Mouse (Mus musculus): ENCODE results near the gene Bloc1s4. TPM values are rescaled to one million over a fixed set of nuclear protein-coding genes. Genes with fewer than 3 reads are reported as not detected.

Gene Bloc1s4
- polyA plus RNA-seq, 1 experiment from 2014 or later, result 32.8 TPM

DNA sequence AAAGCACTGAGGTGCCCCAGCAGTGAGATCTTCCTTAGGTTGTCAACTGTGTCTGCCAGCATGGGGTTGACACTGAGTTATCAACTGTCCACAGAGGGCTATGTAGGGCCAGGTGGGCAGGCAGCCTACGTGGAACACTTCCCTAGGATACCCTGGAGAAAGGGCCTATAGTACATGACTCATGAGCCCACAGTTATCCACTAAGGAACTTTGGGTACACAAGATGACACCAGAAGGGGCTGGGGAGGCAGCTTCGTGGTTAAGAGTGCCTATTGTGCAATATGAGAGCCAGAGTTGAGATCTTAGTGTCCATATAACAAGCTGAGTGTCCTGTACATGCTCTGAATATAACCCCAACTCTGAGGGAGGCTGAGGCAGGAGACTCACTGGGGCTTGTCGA, 21.2 kb upstream of the Bloc1s4 start:
- H3K4me1 ChIP-seq, result peaks cover 14% of the 10 kb centered on the region
- H3K27ac ChIP-seq, result no peak overlapping the region
- H3K9ac ChIP-seq, result no peak overlapping the region
- H3K9me3 ChIP-seq, result no peaks in the 10 kb centered on the region
- H3K36me3 ChIP-seq, result no peaks in the 10 kb centered on the region
- no peak overlapping the region for H3K4me3 ChIP-seq
- WGBS, result 71% methylated on average over 3 of the region's 3 CpGs
- ATAC-seq (ENCODE audit: low FRiP score, low read depth), result no peak
- H3K27me3 ChIP-seq (replicated peaks), result no peaks in the 10 kb centered on the region
- H3K4me2 ChIP-seq (replicated peaks), result no peak overlapping the region

GRCm38 (mm10) chr5:36766958-36767703, 18.7 kb upstream of the Bloc1s4 start:
- ATAC-seq (ENCODE audit: low FRiP score, low read depth), result peak; percentile 95
- H3K4me1 ChIP-seq, result peaks cover 18% of the 10 kb centered on the region
- H3K27ac ChIP-seq, result no peak overlapping the region
- 24% methylated on average over 10 of the region's 10 CpGs for WGBS
- H3K4me2 ChIP-seq (replicated peaks), result peak overlapping the region; percentile 26
- H3K9me3 ChIP-seq, result no peaks in the 10 kb centered on the region
- H3K4me3 ChIP-seq, result no peak overlapping the region
- 0 out of 2 replicates have a peak overlapping the region, but pooled peaks have one; percentile 5 for H3K9ac ChIP-seq
- no peaks in the 10 kb centered on the region for H3K36me3 ChIP-seq
- H3K27me3 ChIP-seq (replicated peaks), result no peaks in the 10 kb centered on the region

GRCm38 (mm10) chr5:36759848-36760247, 11.4 kb upstream of the Bloc1s4 start:
- no peaks in the 10 kb centered on the region for H3K27me3 ChIP-seq (replicated peaks)
- no peak overlapping the region for H3K9ac ChIP-seq
- no peak overlapping the region for H3K4me2 ChIP-seq (replicated peaks)
- WGBS, result 81% methylated on average over 4 of the region's 4 CpGs
- ATAC-seq (ENCODE audit: low FRiP score, low read depth), result no peak
- no peaks in the 10 kb centered on the region for H3K36me3 ChIP-seq
- H3K27ac ChIP-seq, result no peak overlapping the region
- no peaks in the 10 kb centered on the region for H3K9me3 ChIP-seq
- no peak overlapping the region for H3K4me3 ChIP-seq
- 0 out of 2 replicates have a peak, but pooled peaks cover 4% of the 10 kb centered on the region for H3K4me1 ChIP-seq

DNA sequence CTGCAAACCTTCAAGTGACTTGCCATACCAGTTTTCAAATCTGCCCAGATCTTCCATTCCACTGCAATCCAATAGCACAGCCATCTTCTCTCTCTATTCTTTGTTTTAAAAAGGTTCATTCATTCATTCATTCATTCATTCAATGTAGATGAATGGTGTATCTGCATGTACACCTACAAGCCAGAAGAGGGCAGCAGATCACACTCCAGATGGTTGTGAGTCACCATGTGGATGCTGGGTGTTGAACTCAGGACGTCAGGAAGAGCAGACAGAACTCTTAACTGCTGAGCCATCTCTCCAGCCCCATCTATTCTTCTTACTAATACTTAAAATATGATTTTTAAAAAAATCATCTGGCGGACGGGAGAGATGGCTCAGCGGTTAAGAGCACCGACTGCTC, 8.6 kb upstream of the Bloc1s4 start:
- Histone ChIP-seq H3K4me2 (replicated peaks) (no peak overlapping the region), H3K36me3 (no peaks in the 10 kb centered on the region), H3K27me3 (replicated peaks) (no peaks in the 10 kb centered on the region; the same call in 1 of the 2 replicates), H3K27ac (no peak overlapping the region), H3K9ac (no peak overlapping the region), H3K9me3 (no peaks in the 10 kb centered on the region), H3K4me3 (no peak overlapping the region), H3K4me1 (no peaks in the 10 kb centered on the region)
- 69% methylated on average over 5 of the region's 5 CpGs for WGBS
- ATAC-seq (ENCODE audit: low FRiP score, low read depth), result no peak

- no peak overlapping the region for H3K4me3 ChIP-seq
- H3K36me3 ChIP-seq, result no peaks in the 10 kb centered on the region
- 75% methylated on average over 9 of the region's 9 CpGs for WGBS
- H3K4me1 ChIP-seq, result peaks cover 16% of the 10 kb centered on the region
- H3K9ac ChIP-seq, result no peak overlapping the region
- H3K4me2 ChIP-seq (replicated peaks), result no peak overlapping the region
- no peaks in the 10 kb centered on the region; the same call in 1 of the 2 replicates for H3K27me3 ChIP-seq (replicated peaks)
- no peak for ATAC-seq (ENCODE audit: low FRiP score, low read depth)
- no peaks in the 10 kb centered on the region for H3K9me3 ChIP-seq
- H3K27ac ChIP-seq, result no peak overlapping the region
These were observed 1.9 kb upstream of the Bloc1s4 start for GRCm38 (mm10) chr5:36750119-36751078.

GRCm38 (mm10) chr5:36747794-36748535, 485 bp downstream of the Bloc1s4 start:
- peak; percentile 59 for ATAC-seq (ENCODE audit: low FRiP score, low read depth)

DNA sequence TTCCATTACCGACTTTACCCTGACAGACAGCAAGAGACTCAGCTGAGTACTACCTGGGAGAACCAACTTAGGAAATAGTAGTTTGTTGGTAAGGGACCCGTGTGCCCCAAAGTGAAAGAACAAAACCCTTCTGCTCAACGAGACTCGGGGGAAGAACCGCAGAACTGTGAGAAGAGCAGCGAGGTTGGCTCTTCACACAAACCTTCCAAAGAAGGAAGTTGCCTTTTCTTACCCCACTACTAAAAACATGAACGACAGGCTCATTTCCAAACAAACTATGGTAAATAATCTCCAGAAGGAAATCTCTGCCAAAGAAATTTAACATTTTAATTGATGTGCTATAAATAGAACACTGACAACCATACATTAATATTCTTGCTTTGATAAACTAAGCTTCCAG, 1.4 kb downstream of the Bloc1s4 start:
- Histone ChIP-seq H3K4me1 (peaks cover 16% of the 10 kb centered on the region), H3K27ac (no peak overlapping the region), H3K9me3 (no peaks in the 10 kb centered on the region), H3K9ac (no peak overlapping the region), H3K27me3 (replicated peaks) (no peaks in the 10 kb centered on the region), H3K4me3 (no peak overlapping the region), H3K36me3 (no peaks in the 10 kb centered on the region), H3K4me2 (replicated peaks) (peak overlapping the region; percentile 98)
- ATAC-seq (ENCODE audit: low FRiP score, low read depth), result no peak
- WGBS, result 87% methylated on average over 7 of the region's 7 CpGs

More at GRCm38 (mm10) chr5:36747794-36748535, 485 bp downstream of the Bloc1s4 start:
- peak overlapping the region; percentile 99 for H3K4me3 ChIP-seq
- no peaks in the 10 kb centered on the region for H3K27me3 ChIP-seq (replicated peaks)
- H3K27ac ChIP-seq, result no peak overlapping the region
- peaks cover 16% of the 10 kb centered on the region for H3K4me1 ChIP-seq
- no peaks in the 10 kb centered on the region for H3K9me3 ChIP-seq
- no peaks in the 10 kb centered on the region for H3K36me3 ChIP-seq
- peak overlapping the region; percentile 98 for H3K4me2 ChIP-seq (replicated peaks)
- peak overlapping the region; percentile 92 for H3K9ac ChIP-seq
- WGBS, result 3% methylated on average over 76 of the region's 76 CpGs

DNA sequence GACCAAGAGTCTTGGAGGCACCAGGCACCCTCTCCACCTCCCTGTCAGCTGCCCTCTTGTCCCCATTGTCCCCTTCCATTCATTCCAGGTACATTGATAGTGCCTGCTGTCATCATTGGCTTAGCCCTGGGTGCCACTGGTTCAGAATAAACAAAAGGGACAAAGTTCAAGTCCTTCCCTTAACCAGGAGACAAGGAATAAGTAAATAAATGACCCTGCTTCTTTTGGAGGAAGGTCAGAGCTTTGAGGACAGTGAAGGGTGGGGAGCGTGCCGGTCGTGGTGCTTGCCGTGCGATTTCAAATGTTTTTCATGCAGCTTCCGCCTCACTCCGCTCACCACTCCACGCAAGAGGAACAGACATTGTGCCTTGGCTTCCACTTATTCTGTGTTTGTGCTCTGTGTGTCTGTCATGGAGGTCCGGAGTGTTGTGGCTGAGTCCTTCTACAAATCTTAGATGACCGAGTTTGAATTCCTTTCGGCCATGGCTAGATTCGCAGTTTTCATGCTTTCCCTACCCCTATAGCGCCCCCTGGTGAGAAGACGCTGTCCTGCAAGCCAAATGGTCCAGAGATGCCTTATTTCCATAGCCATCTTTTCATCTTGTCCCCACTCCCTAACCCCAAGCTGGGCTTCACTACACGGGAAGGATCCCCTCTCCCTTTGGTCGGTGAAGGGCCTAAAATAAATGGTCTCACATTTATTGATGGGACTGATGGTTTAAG, 6.2 kb downstream of the Bloc1s4 start:
- WGBS, result 41% methylated on average over 16 of the region's 16 CpGs
- Histone ChIP-seq H3K4me2 (replicated peaks) (no peak overlapping the region), H3K4me1 (peaks cover 7% of the 10 kb centered on the region), H3K9ac (no peak overlapping the region), H3K27ac (no peak overlapping the region), H3K9me3 (no peaks in the 10 kb centered on the region), H3K27me3 (replicated peaks) (no peaks in the 10 kb centered on the region), H3K36me3 (no peaks in the 10 kb centered on the region), H3K4me3 (no peak overlapping the region)
- ATAC-seq (ENCODE audit: low FRiP score, low read depth), result no peak

- no peaks in the 10 kb centered on the region for H3K27me3 ChIP-seq (replicated peaks)
- 76% methylated on average over 4 of the region's 4 CpGs for WGBS
- H3K36me3 ChIP-seq, result no peaks in the 10 kb centered on the region
- no peak overlapping the region for H3K9ac ChIP-seq
- no peaks in the 10 kb centered on the region for H3K4me1 ChIP-seq
- H3K4me2 ChIP-seq (replicated peaks), result no peak overlapping the region
- no peak for ATAC-seq (ENCODE audit: low FRiP score, low read depth)
- no peaks in the 10 kb centered on the region for H3K9me3 ChIP-seq
- H3K27ac ChIP-seq, result no peak overlapping the region
- H3K4me3 ChIP-seq, result no peak overlapping the region
These were observed 8.6 kb downstream of the Bloc1s4 start for GRCm38 (mm10) chr5:36739829-36740228.

- H3K36me3 ChIP-seq, result no peaks in the 10 kb centered on the region
- no peaks in the 10 kb centered on the region for H3K4me1 ChIP-seq
- 72% methylated on average over 16 of the region's 16 CpGs for WGBS
- no peaks in the 10 kb centered on the region for H3K27me3 ChIP-seq (replicated peaks)
- no peaks in the 10 kb centered on the region for H3K9me3 ChIP-seq
- no peak overlapping the region for H3K4me3 ChIP-seq
- H3K4me2 ChIP-seq (replicated peaks), result no peak overlapping the region
- H3K27ac ChIP-seq, result no peak overlapping the region
- H3K9ac ChIP-seq, result 0 out of 2 replicates have a peak overlapping the region, but pooled peaks have one; percentile 35
- ATAC-seq (ENCODE audit: low FRiP score, low read depth), result no peak
These were observed 9.4 kb downstream of the Bloc1s4 start for GRCm38 (mm10) chr5:36738799-36739615.

DNA sequence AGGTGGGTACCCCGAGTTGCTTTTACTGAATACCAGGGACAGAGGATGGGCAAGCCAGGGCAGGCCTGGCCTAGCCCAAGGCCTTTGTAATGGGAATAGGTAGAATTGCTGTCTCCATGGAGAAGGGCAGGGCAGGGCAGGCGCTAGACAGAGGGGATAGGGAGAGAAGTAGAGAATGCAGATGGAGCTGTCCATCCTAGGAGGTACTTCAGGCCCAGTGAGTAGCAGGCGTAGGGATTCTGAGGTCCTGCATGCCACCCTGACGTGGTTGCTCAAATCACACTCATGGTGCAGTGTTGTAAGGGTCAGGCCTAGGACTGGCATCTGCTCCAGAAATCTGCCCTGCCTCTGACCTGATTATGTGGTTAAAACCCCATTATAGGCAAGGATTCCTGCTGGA, 10.7 kb downstream of the Bloc1s4 start:
- 57% methylated on average over 4 of the region's 4 CpGs for WGBS
- H3K9ac ChIP-seq, result no peak overlapping the region
- H3K27me3 ChIP-seq (replicated peaks), result no peaks in the 10 kb centered on the region
- H3K4me3 ChIP-seq, result no peak overlapping the region
- ATAC-seq (ENCODE audit: low FRiP score, low read depth), result no peak
- no peaks in the 10 kb centered on the region for H3K4me1 ChIP-seq
- no peaks in the 10 kb centered on the region for H3K9me3 ChIP-seq
- H3K36me3 ChIP-seq, result no peaks in the 10 kb centered on the region
- H3K4me2 ChIP-seq (replicated peaks), result no peak overlapping the region
- no peak overlapping the region for H3K27ac ChIP-seq

Data from neural tube, embryonic 12.5 days (tissue).